Mouse (Mus musculus) small intestine, adult 2 months (tissue): ENCODE data around the gene Fbxo47.

ENCODE experiments used
- CTCF ChIP-seq: fragments of 200-500 bp; IDR thresholded peaks from 2 replicates; pipeline ENCODE4 v1.5.1; 2012; ENCODE audit warnings: low read depth, mild to moderate bottlenecking, control low read depth, inconsistent platforms, low read length, moderate library complexity, mixed read lengths; ENCODE audit not compliant: insufficient replicate concordance, insufficient read length; ENCODE audit errors: extremely low read depth
- POLR2A ChIP-seq: fragments of 200-500 bp; IDR thresholded peaks from 2 replicates; pipeline ENCODE4 v1.6.1; 2012; ENCODE audit warnings: low read depth, mild to moderate bottlenecking, control low read depth, inconsistent platforms, low read length, moderate library complexity

- no peak for TF ChIP-seq POLR2A
- TF ChIP-seq CTCF: no peak
These were observed 32.1 kb upstream of the Fbxo47 start for GRCm38 (mm10) chr11:97915974-97916503.
